Mouse (Mus musculus): ENCODE data around the gene Prr12. TPM values are rescaled to one million over a fixed set of nuclear protein-coding genes. Genes with fewer than 3 reads are reported as not detected.

Prr12 gene
- polyA plus RNA-seq, 1 experiment from 2014 or later, result 9.6 TPM

- Histone ChIP-seq H3K9me3 (no peaks in the 10 kb centered on the region), H3K27me3 (replicated peaks) (no peaks in the 10 kb centered on the region), H3K4me2 (peak within 1 kb of the TSS; percentile 90), H3K27ac (peak within 1 kb of the TSS; percentile 100), H3K4me3 (replicated peaks) (peak within 1 kb of the TSS; percentile 87), H3K9ac (peak within 1 kb of the TSS; percentile 88), H3K36me3 (peaks cover 24% of the 10 kb centered on the region), H3K4me1 (peaks cover 30% of the 10 kb centered on the region)
- WGBS, result under 1% methylated on average over 69 of the region's 69 CpGs
- peak; percentile 87 for ATAC-seq (ENCODE audit: insufficient read depth, low FRiP score, low read depth)
Measured at GRCm38 (mm10) chr7:45015957-45016612, 36.6 kb downstream of the Prr12 start, which contains the start of gene Scaf1. Gene Scaf1 (minus strand): TSS chr7:45016363.

- Histone ChIP-seq H3K4me1 (peaks cover 27% of the 10 kb centered on the region), H3K4me2 (peak overlapping the region; percentile 90), H3K9me3 (no peaks in the 10 kb centered on the region), H3K36me3 (peaks cover 28% of the 10 kb centered on the region), H3K4me3 (replicated peaks) (peak overlapping the region; percentile 87), H3K9ac (peak overlapping the region; percentile 88), H3K27ac (peak overlapping the region; percentile 100), H3K27me3 (replicated peaks) (no peaks in the 10 kb centered on the region)
- under 1% methylated on average over 20 of the region's 20 CpGs for WGBS
- no peak for ATAC-seq (ENCODE audit: insufficient read depth, low FRiP score, low read depth)
Measured at GRCm38 (mm10) chr7:45015344-45015956, 37.2 kb downstream of the Prr12 start.

- Histone ChIP-seq H3K36me3 (peaks cover 40% of the 10 kb centered on the region), H3K4me3 (replicated peaks) (no peak overlapping the region), H3K4me2 (no peak overlapping the region), H3K9ac (no peak overlapping the region), H3K27ac (no peak overlapping the region), H3K9me3 (no peaks in the 10 kb centered on the region), H3K27me3 (replicated peaks) (no peaks in the 10 kb centered on the region), H3K4me1 (peaks cover 22% of the 10 kb centered on the region)
- ATAC-seq (ENCODE audit: insufficient read depth, low FRiP score, low read depth), result no peak
- WGBS, result 97% methylated on average over 3 of the region's 3 CpGs
Measured at GRCm38 (mm10) chr7:45014096-45014451, 38.6 kb downstream of the Prr12 start.

GRCm38 (mm10) chr7:45013366-45014095, 39.1 kb downstream of the Prr12 start:
- Histone ChIP-seq H3K36me3 (peaks cover 45% of the 10 kb centered on the region), H3K4me1 (peaks cover 18% of the 10 kb centered on the region), H3K4me2 (no peak overlapping the region), H3K27ac (no peak overlapping the region), H3K4me3 (replicated peaks) (no peak overlapping the region), H3K9me3 (no peaks in the 10 kb centered on the region), H3K27me3 (replicated peaks) (no peaks in the 10 kb centered on the region), H3K9ac (no peak overlapping the region)
- no peak for ATAC-seq (ENCODE audit: insufficient read depth, low FRiP score, low read depth)
- 91% methylated on average over 16 of the region's 16 CpGs for WGBS

GRCm38 (mm10) chr7:45012824-45013223, 39.9 kb downstream of the Prr12 start:
- WGBS, result 82% methylated on average over 4 of the region's 4 CpGs
- Histone ChIP-seq H3K4me1 (peaks cover 18% of the 10 kb centered on the region), H3K36me3 (peaks cover 52% of the 10 kb centered on the region), H3K9me3 (no peaks in the 10 kb centered on the region), H3K9ac (no peak overlapping the region), H3K27ac (no peak overlapping the region), H3K4me2 (no peak overlapping the region), H3K27me3 (replicated peaks) (no peaks in the 10 kb centered on the region), H3K4me3 (replicated peaks) (no peak overlapping the region)
- ATAC-seq (ENCODE audit: insufficient read depth, low FRiP score, low read depth), result no peak

DNA sequence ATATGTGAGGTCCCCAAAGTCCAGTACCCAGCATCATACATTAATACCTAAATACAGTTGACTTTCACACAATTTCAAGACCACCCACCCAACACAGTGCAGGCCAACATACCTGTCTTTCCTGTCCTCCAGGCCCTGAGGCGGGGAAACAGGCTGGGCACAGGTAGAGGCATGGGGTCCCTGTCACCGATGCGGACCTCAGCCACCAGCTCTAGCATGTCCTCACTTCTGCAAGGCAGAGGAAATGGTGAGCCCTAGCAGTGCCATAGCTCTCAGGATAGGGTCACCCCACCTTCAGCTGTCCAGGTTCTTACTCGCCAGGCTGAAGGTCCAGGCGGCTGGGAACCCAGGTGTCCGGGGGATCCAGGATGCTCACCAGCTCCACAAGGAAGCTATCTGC, 40.7 kb downstream of the Prr12 start:
- H3K4me2 ChIP-seq, result no peak overlapping the region
- H3K27me3 ChIP-seq (replicated peaks), result no peaks in the 10 kb centered on the region
- WGBS, result 96% methylated on average over 6 of the region's 6 CpGs
- no peak overlapping the region for H3K4me3 ChIP-seq (replicated peaks)
- H3K27ac ChIP-seq, result no peak overlapping the region
- no peak for ATAC-seq (ENCODE audit: insufficient read depth, low FRiP score, low read depth)
- H3K9me3 ChIP-seq, result no peaks in the 10 kb centered on the region
- peaks cover 60% of the 10 kb centered on the region for H3K36me3 ChIP-seq
- peaks cover 18% of the 10 kb centered on the region for H3K4me1 ChIP-seq
- no peak overlapping the region for H3K9ac ChIP-seq

- peaks cover 88% of the 10 kb centered on the region for H3K36me3 ChIP-seq
- ATAC-seq (ENCODE audit: insufficient read depth, low FRiP score, low read depth), result no peak
Measured at GRCm38 (mm10) chr7:45008411-45008810, 44.3 kb downstream of the Prr12 start.

DNA sequence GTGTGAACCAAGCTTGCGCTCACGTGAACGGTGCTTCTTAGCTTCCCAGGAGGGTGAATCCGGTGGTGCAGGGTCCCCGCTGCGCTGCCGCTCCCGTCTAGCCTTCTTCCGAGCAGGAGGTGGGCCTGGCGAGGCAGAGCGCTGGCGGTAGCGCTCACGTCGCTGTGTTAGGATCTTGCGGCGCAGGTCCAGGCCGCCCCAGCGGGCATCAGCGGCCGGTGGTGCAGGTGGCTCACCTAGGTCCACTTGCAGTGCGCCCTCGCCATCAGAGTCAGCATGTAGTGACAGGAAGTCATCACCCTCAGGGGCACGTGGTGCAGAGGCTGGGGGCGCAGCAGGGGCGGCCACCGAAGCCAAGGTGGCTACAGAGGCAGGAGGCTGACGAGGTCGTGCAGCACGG, 44.8 kb downstream of the Prr12 start:
- Histone ChIP-seq H3K4me2 (no peak overlapping the region), H3K9me3 (no peaks in the 10 kb centered on the region), H3K4me3 (replicated peaks) (no peak overlapping the region), H3K27ac (no peak overlapping the region), H3K27me3 (replicated peaks) (no peaks in the 10 kb centered on the region), H3K4me1 (no peaks in the 10 kb centered on the region), H3K36me3 (peaks cover 86% of the 10 kb centered on the region), H3K9ac (no peak overlapping the region)
- ATAC-seq (ENCODE audit: insufficient read depth, low FRiP score, low read depth), result no peak
- WGBS, result 94% methylated on average over 30 of the region's 30 CpGs

More at GRCm38 (mm10) chr7:45008411-45008810, 44.3 kb downstream of the Prr12 start:
- no peak overlapping the region for H3K4me3 ChIP-seq (replicated peaks)
- H3K27me3 ChIP-seq (replicated peaks), result no peaks in the 10 kb centered on the region
- H3K27ac ChIP-seq, result no peak overlapping the region
- H3K9ac ChIP-seq, result no peak overlapping the region
- WGBS, result 93% methylated on average over 19 of the region's 19 CpGs
- H3K4me2 ChIP-seq, result no peak overlapping the region
- 0 out of 2 replicates have a peak, but pooled peaks cover 3% of the 10 kb centered on the region for H3K4me1 ChIP-seq
- H3K9me3 ChIP-seq, result no peaks in the 10 kb centered on the region

DNA sequence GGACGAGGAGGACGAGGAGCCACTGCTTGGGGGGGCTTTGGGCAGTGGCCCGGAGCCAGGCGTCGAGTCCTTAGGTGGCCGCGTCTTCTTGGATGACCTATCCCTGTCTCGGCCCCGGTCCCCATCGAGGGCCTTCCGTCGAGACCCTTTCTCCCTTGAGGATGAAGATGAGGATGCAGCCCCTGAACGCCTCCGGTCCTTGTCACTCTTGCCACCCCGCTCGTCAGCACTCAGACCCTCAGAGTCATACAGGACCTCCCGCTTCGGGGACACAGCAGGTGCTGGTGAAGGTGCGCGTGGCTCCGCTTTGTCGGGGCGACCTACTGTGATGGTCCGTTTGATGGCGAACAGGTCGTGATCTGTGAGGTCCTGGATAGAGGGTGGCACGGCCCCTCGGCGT, 45.5 kb downstream of the Prr12 start:
- no peak overlapping the region for H3K9ac ChIP-seq
- H3K27me3 ChIP-seq (replicated peaks), result no peaks in the 10 kb centered on the region
- ATAC-seq (ENCODE audit: insufficient read depth, low FRiP score, low read depth), result no peak
- WGBS, result 94% methylated on average over 29 of the region's 29 CpGs
- no peaks in the 10 kb centered on the region for H3K9me3 ChIP-seq
- H3K27ac ChIP-seq, result no peak overlapping the region
- H3K4me2 ChIP-seq, result no peak overlapping the region
- H3K4me1 ChIP-seq, result no peaks in the 10 kb centered on the region
- H3K36me3 ChIP-seq, result peaks cover 81% of the 10 kb centered on the region
- H3K4me3 ChIP-seq (replicated peaks), result no peak overlapping the region

- no peak overlapping the region for H3K4me3 ChIP-seq (replicated peaks)
- WGBS, result 92% methylated on average over 12 of the region's 12 CpGs
- H3K9me3 ChIP-seq, result no peaks in the 10 kb centered on the region
- no peak overlapping the region for H3K9ac ChIP-seq
- no peak overlapping the region for H3K4me2 ChIP-seq
- peaks cover 81% of the 10 kb centered on the region for H3K36me3 ChIP-seq
- no peaks in the 10 kb centered on the region for H3K27me3 ChIP-seq (replicated peaks)
- no peak overlapping the region for H3K27ac ChIP-seq
- H3K4me1 ChIP-seq, result no peaks in the 10 kb centered on the region
- no peak for ATAC-seq (ENCODE audit: insufficient read depth, low FRiP score, low read depth)
Measured at GRCm38 (mm10) chr7:45006503-45006902, 46.2 kb downstream of the Prr12 start.

DNA sequence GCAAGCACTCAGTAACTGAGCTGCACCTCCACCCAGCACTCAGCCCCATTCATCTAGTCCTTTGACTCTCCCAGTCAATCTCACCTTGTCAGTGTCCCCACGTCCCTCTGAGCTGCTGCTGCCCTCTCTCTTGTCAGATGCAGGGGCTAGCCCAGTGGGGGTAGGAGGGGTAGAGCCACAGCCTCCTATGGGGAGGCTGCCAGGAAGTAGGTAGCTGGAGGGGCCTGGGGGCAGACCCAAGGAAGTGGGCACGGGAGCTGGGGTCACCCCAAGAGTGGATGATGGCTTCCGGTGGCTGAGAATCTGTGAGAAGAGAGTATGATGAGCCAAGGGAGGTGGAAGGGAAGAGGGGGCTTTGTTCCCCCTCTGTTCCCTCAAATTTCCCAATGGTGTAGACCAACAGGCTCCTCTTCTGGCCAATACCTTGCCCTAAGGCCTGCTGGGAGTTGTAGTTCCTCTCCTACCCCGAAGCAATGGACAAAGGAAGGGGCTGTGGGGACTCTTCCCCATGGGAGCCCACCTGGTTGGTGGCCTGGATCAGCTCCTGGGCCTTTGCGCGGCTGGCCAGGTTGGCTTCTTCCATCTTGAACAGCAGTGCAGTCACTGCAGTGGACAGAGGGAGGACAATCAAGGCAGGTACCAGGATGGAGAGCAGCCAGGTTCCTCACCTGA, 47.2 kb downstream of the Prr12 start:
- Histone ChIP-seq H3K27me3 (replicated peaks) (no peaks in the 10 kb centered on the region), H3K36me3 (peaks cover 84% of the 10 kb centered on the region), H3K9ac (no peak overlapping the region), H3K9me3 (no peaks in the 10 kb centered on the region), H3K4me1 (0 out of 2 replicates have a peak, but pooled peaks cover 4% of the 10 kb centered on the region), H3K27ac (no peak overlapping the region), H3K4me2 (no peak overlapping the region), H3K4me3 (replicated peaks) (no peak overlapping the region)
- 85% methylated on average over 6 of the region's 6 CpGs for WGBS
- no peak for ATAC-seq (ENCODE audit: insufficient read depth, low FRiP score, low read depth)
